Mouse (Mus musculus): Measurements from ENCODE around the gene Gm37240.

DNA sequence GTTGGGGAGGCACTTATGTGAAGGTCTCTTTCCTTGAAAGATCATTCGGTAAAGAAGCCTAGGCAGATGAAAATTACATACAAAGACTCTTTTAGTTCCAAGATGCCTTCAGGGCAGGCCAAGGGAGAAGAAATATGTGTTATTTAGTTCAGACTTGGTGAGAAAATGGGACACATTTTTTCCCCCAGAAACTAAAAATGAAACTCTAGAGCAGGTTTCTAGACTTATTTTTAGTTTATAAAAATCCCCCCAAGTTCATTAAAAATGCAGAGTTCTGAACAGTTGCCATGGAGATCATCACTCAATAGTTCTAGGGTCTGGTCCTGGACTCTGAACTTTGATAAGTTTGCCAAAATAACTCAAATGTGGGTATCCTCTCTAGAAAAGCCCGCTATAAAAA, 1226.9 kb downstream of the Gm37240 start:
- TF ChIP-seq CTCF (IDR thresholded peaks at IDR 0.05; ENCODE audit: low read depth, low read length) (no peak), POLR2A (IDR thresholded peaks at IDR 0.05; ENCODE audit: insufficient read depth, low read length) (no peak)

Data from ES-Bruce4 (cell line).